Mouse (Mus musculus) telencephalon, adult 2 months (tissue): ENCODE measurements around the gene Prkacb.

ENCODE experiments used
- DNase-seq: peaks from one replicate; pipeline ENCODE4 v3.0.0-alpha.2; 2011; ENCODE audit warnings: low read depth, low spot score

Prkacb gene

DNA sequence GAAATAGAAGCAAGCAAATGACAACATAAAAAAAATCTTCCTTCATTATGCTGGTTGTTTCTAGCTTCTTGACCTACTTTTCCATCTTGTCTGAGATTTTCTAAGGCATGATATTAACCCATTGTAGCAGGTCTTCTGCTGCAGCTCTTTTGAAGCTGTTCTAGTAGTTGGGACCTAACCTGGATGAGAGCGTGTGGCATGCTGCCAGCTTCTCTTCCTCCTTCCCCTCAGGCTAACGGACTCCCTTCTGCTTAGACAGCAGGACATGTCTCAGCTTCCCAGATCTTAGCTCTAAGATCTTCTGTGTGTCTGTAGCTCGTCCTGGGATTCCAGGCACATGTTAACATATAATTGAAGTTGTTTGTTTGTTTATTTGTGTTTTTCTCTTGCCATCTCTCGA, 93.1 kb downstream of the Prkacb start:
- DNase-seq = no peak

DNA sequence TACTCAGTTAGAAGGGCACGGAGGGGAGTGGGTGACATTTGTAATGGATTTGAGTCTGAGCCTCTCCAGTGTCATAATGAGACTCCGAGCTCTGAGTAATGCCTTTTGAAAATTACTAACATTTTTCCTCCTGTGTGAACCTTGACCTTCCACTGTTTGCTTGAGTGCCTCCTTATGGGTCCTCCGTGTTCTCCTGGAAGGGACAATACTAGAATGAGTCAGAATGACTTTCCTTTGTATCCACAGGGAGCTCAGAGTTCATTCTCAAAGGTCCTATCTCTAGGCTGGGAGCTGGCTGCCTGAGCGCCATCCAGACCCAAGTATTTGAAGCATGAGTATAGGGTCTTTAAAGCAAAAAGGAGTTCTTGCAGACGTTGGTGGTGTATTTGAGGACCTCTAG, 94.5 kb downstream of the Prkacb start:
- DNase-seq = no peak

DNA sequence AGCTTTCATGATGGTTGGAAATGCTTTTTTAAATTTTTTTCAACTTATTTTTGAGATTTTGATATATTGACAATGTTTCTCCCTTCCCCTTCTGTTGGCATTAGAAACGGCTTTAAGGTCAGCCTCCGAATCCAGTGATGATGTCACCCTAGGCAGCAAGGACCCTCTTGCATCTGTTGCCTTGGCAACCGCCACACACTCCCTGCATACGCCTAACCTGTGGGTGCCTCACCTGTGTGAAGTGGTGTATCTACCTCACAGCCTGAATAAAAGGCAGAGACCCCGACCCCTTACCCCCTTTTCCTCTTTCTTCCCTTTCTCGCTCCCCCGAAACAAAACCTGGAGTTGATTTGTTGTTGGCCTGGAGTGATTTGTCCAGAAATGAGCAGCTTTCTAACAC, 100.5 kb downstream of the Prkacb start:
- DNase-seq = no peak

DNA sequence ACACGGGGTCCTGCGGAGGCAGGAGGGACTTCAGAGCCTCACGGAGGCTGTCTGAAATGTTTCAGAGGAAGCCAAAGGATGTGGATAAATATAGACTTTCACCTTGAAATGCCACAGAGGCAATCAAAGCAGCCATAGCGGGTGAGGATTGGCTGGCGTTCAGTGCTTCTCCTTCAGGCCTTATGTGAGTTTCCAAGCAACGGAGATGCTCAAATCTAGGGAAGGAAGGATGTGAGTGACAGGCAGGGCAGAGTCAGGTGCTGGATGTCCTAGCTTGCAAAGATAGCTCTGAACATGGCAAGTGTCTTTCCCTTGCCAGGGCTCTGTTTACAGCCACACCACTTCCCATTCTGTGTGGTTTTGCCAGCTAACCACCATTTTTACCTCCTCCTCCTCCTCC, 101.2 kb downstream of the Prkacb start:
- peak; percentile 70 for DNase-seq

DNA sequence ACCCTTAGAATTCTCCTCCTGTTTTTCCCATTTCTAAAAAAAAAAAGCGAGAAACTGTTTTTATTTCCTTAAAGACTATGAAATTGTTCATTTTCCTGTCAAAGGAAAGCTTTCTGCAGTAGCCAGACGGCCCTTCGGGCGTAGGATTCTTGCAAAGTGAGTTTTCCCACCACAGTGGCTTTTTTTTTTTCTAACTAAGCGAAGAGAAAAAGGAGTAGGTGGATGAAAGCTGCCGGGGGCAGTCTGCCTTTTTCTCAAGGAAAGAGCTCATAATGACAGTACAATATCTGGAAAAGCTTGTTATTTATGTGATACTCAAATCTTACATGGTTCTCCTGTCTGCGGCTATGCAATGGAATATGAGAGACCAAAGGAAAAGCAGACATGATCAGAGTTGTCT, 101.7 kb downstream of the Prkacb start:
- DNase-seq = peak; percentile 90

DNA sequence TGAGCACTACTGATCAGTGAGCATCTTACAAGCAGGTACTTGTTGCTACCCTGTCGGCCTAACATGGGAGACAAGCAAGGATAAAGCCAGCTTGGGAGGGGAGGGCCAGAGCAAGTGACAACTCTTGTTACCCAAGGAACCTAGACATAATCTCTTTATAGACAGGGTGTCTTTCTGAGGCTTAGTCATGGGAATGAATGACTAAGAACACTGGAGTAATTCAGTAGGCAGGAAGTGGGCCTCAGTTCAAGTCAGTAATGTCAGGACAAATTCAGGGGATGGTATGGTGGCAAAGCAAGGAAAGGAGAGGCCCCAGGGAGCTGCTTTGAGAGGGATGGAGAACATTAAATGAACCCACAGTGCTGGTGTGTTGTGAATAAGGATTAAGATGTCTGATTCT, 103.7 kb downstream of the Prkacb start:
- no peak for DNase-seq

DNA sequence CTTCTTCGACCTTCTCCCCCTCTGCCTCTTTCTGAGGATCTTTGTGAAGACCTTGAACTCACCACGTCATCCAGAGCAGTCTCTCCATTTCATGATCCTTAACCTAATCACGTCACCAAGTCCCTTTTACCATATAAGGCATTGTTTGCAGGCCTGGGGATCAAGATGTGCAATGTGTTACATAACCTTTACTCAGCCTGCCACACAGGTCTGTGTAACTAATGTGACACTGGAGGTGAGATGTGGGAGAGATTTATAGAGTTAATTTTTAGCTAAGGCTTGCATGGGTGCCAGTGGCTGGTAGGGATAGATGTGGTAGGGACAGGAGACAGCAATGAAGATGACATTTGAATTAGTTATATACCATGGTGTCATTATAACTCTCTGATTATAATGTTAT, 104.4 kb downstream of the Prkacb start:
- no peak for DNase-seq

DNA sequence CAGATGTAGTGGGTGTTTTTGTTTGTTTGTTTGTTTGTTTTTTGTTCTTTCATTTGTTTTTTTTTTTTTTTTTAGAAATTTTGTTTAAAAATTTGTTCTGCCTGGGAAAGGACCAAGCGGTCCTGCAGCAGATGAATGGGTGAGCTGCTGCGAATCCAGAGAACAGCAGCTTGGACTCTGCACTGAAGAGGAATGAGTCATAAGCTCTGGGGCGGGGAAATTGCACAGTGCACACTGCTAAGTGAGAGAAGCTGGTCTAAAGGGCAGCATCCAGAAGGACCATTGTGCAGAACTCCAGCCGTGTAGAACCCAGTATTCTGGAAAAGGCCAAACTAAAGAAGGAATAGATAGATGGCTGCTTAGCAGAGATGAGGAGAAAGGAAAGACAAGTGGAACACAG, 108.7 kb downstream of the Prkacb start:
- DNase-seq = no peak

DNA sequence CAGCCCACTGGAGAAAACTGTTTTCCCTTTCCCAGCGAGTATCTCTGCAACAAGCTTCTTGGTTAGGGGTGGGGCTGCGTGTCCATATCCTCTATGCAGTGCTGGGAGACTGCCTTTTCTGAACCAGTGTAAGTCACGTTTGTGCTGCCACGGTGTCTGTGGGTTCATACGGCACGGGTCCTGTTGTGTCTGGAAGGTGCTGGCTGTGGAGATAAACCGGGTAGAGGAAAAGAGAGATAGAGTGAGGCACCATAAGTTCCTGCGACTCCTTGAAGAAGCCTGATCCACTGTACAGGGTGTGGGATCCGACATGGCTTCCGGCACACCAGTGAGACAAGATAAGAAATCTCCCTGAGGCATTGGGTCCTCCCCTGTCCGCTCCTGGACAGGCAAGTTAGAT, 112.7 kb downstream of the Prkacb start:
- DNase-seq = no peak

DNA sequence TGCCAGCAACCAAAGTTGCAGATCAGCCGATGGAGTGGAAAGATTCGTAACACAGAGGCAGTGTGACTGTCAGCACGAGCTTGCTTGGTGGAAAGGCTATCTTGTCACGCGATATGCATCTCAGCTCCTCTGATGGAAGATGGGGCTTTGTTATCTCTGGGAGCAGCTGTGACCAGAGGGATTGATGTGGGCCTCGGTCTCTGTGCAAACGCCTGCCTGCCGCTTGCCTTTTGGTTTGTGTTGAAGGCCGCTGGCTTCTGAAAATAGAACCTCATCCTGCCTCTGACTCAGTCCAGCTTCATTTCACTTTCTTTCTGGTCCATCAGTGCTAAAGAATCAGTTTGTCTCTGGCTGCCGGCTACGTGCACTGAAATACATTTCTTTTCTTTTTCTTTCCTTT, 113.8 kb downstream of the Prkacb start:
- DNase-seq = no peak

DNA sequence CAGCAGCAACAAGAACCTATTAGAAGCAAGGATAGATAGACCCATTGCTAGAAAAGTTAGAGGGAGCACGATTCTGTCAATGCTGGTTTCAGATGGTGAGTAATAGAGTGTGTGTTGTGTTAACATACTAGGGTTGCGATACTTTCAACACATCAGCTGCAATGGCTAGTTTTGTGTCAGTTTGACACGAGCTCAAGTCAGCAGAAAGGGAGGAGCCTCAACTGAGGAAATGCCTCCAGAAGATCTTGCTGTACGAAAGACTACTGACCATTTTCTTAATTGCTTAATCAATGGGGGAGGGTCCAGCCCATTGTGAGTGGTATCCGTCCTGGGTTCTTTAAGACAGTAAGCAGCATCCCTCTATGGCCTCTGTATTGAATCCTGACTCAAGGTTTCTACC, 120.2 kb downstream of the Prkacb start:
- DNase-seq = no peak

DNA sequence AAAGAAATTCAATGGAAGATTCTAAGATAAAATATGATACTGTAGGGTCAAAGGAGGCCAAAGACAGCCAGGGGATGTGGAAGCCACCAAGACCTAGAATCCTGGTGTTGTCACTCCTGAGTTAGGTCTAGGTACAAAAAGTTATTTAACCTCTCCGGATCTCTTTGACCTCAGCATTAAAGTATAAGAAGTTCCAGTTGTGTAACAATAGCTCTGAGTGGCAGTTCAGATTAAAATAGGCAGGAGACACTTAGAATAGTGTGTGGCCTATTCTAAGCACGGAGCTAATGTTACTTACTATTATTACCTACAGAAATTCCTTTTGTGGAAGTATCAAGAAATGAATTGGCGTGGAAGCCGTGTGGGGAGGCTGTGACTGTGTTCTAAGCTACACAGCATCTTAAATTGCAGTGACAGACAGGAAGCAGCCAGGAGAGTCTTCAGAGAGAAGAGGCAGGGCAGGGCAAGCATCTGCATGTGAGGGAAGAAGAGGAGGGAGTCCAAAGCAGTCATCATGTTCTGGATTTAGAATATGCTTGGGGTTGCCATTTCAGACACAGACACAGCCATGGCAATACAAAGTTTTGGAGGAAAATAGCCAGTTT, 125.6 kb downstream of the Prkacb start:
- DNase-seq = no peak

DNA sequence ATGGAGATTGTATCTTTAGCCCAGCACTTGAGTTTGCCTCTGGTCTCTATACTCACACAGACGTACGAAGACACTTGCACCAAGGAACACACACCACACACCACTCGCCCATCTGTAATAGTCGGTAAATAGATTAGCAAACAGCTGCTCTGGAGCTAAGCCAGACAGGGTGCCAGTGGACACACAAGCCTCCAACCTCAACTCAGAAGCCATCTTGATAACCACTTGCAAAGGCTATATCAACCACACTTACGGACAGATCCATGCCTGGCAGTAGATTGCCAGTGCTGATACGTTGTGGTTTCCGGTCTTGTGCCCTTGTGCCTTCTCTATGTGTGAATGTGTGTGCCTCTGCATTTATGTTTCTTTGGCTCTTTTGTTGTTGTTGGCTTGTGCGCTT, 126.4 kb downstream of the Prkacb start:
- DNase-seq = no peak

DNA sequence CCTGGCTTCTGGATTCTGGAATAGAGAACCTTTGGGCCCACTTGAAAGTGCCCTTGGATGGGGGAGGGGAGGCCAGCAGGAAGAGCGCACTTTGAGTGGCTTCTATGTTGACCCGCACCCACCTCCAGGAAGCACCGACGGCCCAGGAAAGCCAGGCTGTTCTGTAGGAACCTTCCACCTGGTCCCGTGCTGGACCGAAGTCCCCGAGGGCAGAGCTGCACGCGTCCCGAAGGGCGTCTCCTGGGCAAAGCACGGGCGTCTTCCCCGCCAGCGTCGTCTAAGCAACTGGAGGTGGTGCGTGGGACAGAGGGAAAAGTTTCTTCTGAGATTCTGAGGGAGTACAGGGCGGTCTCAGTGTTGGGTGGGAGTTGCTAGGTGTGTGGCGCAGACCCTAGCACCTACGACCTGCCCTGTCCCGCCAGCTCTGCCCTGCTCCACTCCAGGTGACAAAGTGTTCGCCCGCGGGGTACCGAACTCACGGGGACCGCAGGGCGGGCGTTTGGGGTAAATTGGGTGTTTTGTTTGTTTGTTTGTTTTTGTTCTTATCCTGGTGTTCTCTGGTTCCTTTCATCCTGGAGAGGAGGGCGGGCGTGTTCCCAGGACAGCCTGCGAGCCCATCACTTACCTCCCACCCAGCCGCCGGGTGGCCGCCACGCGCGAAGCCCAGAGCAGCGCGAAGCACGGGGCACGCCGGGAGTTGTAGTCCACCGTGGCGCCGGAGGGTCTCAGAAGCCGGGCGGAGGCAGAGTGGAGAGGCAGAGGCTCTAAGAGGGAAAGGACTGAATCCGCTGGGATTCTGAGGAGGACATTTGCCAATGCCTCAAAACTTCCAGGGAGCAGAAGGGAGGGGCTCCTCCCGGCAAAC, 127.7 kb downstream of the Prkacb start, which contains the start of gene Samd13:
Gene Samd13, minus strand, starts transcription at position 782 of the 865 bp plus-strand sequence.
- no peak for DNase-seq

DNA sequence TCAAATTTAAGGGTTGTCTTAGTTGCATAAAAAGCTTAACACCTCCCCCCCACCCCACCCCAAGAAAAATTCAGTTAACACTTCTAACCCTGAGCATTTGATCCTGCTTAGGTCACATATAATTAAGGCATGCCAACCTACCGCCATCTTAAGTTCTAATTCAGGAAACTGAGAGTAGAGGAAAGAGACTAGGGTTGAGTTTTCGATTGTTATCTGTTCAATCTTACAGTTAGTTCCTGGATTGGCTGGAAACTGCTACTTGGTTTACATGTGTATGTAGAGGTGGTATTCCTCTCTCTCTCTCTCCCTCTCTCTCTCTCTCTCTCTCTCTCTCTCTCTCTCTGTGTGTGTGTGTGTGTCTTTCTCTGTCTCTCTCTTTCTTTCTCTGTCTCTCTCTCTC, 129.7 kb downstream of the Prkacb start:
- DNase-seq = no peak

DNA sequence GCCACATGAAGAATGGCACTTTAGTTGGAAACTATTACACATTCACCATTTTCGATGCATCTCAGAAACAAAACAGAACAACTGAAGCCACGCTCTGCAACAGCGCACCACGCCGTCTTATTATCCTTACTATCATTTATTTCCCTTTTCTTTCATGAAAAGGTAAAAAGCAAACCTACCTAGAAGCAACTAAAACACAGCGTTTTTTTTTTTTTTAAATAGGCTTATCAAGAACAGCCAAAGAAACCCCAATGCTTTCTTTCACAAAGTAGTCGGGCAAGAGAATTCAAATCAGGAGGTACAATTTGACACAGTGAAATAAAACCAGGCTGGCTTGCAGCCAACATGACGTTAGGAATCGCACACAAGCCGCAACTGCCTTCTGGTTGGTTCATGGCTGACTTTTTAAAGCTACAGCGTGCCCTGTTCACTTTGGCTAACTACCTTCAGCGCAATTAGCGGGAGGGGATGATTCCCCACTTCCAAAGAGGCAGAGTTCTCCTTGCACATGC, 130.6 kb downstream of the Prkacb start:
- DNase-seq = peak; percentile 68

DNA sequence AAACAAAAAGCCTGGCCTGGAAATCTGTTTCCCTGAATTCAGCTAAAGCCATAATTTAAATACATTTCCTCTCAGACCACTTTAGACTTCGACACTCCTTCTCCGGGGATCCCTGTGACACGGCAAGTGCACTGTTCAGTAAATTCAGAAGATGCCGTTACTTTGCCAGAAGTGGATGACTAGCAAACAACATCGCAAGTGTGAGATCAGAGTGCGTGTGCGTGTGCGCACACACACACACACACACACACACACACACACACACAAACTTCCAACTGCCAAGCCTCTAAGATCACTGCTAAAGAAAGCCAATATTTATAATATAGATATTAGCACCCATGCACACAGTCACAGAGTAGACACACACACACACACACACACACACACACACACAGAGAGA, 131.1 kb downstream of the Prkacb start:
- DNase-seq = no peak

DNA sequence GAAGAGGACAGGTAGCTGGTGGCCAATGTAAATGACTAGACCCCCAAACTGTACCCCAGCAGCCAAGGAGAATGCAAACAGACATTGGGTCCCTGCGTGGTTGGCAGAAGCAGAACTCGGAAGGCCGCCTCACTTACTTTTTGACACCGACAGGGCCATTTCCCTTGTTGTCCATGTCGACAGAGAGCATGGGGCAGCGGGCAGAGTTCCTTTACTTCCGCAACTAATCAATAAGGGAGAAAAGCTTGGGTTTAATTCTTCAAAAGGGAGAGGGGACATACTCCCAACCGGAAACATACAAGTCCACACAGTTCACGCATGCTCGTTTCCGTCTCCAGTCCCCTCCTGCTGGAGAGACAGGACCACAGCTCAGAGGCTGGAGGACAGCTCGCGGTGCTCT, 132.2 kb downstream of the Prkacb start:
- no peak for DNase-seq

DNA sequence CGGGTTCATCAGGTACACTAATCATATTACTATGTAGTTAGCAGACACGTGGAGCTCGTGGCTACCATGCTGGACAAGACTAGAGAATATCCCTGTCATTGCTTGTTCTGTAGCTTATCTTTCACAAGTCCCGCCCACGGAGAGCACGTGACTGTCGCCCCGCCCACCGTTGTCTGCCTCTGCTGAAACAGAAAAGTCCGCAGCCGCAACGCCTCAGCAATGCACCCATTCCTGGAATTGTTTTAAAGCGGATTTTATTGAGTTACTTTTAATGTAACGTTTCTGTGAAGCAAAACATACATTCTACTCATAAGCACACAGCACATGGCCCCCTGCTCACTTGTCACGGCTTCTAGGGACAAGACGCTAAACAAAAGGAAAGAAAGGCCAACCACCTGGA, 133.1 kb downstream of the Prkacb start:
- no peak for DNase-seq
